Mouse (Mus musculus): ENCODE measurements at regions not wholly inside any gene's neighbourhood (a gene's known extent, or its start where the extent isn't known, plus 50 kb on each side); places are given as distances from the start of the nearest gene placed in this dataset.
"Not testable (repeated sequence)": the region's sequence is repeated elsewhere in the genome, so short reads cannot be mapped to it uniquely, and the experiment has no call there.

GRCm38 (mm10) chrX:76077781-76078180 is 186.3 kb upstream of the Cldn34b3 start:
- no peak for DNase-seq

- DNase-seq: no peak
Measured at GRCm38 (mm10) chrX:76082670-76083069, 181.4 kb upstream of the Cldn34b3 start.

GRCm38 (mm10) chrX:76110763-76111474 is 153.2 kb upstream of the Cldn34b3 start:
- DNase-seq: no peak

- DNase-seq: no peak
Measured at GRCm38 (mm10) chrX:76116086-76116485, 148.0 kb upstream of the Cldn34b3 start.

GRCm38 (mm10) chrX:76116562-76116961 is 147.5 kb upstream of the Cldn34b3 start:
- DNase-seq: no peak

GRCm38 (mm10) chrX:76120936-76121335 is 143.2 kb upstream of the Cldn34b3 start:
- DNase-seq: no peak

- peak; percentile 31 for DNase-seq
Measured at GRCm38 (mm10) chrX:76123355-76123754, 140.7 kb upstream of the Cldn34b3 start.

GRCm38 (mm10) chrX:76137729-76138128 is 126.4 kb upstream of the Cldn34b3 start:
- peak; percentile 2 for DNase-seq

- peak; percentile 1 for DNase-seq
Measured at GRCm38 (mm10) chrX:76141022-76141421, 123.1 kb upstream of the Cldn34b3 start.

GRCm38 (mm10) chrX:76174806-76175205 is 89.3 kb upstream of the Cldn34b3 start:
- not testable (repeated sequence) for DNase-seq

GRCm38 (mm10) chrX:76181446-76182148 is 82.5 kb upstream of the Cldn34b3 start:
- no peak for DNase-seq

GRCm38 (mm10) chrX:76200607-76201006 is 63.5 kb upstream of the Cldn34b3 start:
- DNase-seq: no peak

GRCm38 (mm10) chrX:76201366-76201765 is 62.7 kb upstream of the Cldn34b3 start:
- DNase-seq: peak; percentile 41
